Mouse (Mus musculus) left cerebral cortex, adult 8-10 months (tissue): ENCODE measurements at regions not wholly inside any gene's neighbourhood (a gene's known extent, or its start where the extent isn't known, plus 50 kb on each side); places are given as distances from the start of the nearest gene placed in this dataset.
"Not testable (repeated sequence)": the region's sequence is repeated elsewhere in the genome, so short reads cannot be mapped to it uniquely, and the experiment has no call there.

Source experiments
- DNase-seq, 2 experiments: peaks; one replicate each; pipeline ENCODE4 v3.0.0; 2022; ENCODE audit warnings: low spot score in 2 of 2

DNA sequence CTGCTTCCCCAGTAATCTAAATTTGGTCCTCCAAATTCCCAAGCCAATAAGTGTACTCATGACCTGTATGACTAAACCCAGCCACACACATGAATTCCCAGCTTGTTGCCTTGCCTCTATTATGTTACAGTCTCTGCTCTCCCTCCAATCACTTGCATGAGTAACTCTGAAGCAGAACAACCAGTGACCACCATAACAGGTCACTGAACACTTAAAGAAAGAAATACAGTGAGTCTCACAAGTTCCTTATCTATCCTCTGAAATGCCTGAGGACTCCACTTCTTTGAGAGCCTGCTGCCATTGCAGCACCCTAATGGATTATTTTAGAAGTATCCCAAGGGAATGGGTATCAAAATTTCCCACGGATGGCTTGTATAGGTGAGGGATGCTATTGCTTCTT lies 909.7 kb downstream of the Sorcs3 start:
- DNase-seq: no peak

DNA sequence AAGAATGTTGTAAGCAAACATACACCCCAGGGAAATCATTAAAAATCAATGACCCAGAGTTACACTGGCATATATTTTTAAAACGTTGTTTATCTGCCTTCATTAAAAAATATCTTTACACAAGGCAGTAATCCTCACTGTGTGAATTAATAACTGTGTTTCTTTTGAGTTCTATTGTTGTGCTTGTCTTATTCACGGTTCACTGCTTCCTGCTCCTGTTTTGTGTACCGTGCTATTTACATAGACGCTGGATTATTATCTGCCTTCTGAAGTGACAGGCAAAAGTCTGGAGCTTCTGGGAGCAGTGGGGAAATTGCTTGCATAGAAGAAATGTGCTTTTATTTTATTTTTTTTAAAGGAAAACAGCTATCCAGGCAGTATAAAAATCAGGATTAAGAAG lies 925.8 kb downstream of the Sorcs3 start:
- DNase-seq: no peak

- no peak for DNase-seq
Observed at GRCm38 (mm10) chr19:49172078-49172477, 966.3 kb downstream of the Sorcs3 start.

GRCm38 (mm10) chr19:49207971-49208370 lies 1002.1 kb downstream of the Sorcs3 start:
- DNase-seq: no peak

DNA sequence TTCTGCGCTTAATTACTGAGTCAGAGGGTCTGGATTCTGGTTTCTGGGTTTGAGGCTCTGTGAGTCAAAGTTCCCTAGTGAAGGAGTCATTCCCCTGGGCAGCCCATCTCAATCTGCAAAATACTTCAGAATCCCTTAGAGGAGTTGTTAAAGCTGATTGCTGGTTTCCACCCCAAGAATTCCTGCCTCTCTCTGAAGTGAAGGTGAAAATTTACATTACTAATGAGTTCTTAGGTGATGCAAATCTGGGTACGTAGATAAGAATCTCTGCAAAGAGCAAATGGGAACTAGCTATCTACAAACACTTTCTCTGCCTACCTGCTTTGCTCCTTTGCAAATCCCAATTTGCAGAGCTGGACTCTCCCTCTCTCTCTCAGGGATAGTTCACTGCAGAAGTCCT lies 1036.8 kb downstream of the Sorcs3 start:
- no peak for DNase-seq

DNA sequence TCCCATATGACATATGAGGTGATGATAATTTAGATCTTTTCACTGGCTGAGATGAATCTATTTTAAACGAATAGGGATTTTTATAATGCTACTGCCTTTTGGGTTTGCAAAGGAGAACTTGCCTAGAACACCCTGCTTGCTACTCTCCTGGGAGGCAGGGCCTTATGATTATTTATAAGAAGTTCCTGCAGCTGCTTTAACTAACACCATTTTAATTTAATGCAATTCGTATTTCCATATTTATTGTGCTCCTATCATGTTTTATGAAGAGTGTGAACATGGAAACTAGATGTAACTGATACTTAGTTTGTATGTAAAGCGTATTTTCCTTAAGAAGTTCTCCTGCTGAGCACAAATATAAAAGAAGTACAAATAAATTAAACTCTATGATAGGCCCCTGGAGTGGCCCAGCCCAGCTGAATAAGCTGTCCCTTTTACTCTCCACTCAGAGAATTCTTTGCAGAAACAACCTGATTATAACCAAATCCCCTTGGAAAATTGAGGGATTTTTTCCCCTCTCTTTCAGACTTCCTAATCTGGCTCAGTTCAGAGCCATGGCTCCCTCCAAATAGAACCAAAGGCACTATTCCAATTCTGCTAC lies 1039.4 kb downstream of the Sorcs3 start:
- DNase-seq: no peak

- no peak for DNase-seq
Observed at GRCm38 (mm10) chr19:49264616-49265015, 1058.8 kb downstream of the Sorcs3 start.

DNA sequence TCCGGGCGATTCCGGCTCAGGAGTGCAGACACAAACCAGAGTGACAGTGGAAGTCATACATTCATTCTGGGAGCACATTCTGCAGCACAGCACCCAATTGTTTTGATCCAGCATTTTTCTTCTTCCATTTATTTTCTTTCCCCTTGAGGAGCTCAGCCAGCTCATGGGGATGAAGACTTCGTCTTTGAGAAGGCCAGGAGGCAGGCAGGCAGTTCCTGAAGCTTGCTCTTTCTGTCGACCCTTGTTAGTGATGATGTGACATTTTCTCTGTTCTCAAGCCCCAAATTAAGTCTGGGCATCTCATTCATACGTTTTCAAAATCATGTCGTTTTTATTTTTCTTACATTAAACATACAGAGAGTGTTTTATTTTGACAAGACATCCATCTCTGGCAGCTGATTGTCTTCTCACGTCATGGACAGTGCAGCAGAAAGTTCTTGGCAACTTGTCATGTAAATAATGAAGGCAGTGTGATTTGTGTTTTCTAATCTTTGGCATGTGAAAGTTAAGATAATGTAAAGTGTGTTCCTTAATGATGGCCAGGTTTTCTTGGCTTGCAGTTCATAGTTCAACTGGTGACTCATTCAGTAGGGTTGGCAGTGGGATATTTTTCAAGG lies 1062.1 kb downstream of the Sorcs3 start:
- no peak for DNase-seq

- peak in 1 of 2 experiments; percentile 11 for DNase-seq
Observed at GRCm38 (mm10) chr19:49282626-49283261, 1076.9 kb downstream of the Sorcs3 start.

- no peak for DNase-seq
Observed at GRCm38 (mm10) chr19:49294980-49295379, 1089.2 kb downstream of the Sorcs3 start.

DNA sequence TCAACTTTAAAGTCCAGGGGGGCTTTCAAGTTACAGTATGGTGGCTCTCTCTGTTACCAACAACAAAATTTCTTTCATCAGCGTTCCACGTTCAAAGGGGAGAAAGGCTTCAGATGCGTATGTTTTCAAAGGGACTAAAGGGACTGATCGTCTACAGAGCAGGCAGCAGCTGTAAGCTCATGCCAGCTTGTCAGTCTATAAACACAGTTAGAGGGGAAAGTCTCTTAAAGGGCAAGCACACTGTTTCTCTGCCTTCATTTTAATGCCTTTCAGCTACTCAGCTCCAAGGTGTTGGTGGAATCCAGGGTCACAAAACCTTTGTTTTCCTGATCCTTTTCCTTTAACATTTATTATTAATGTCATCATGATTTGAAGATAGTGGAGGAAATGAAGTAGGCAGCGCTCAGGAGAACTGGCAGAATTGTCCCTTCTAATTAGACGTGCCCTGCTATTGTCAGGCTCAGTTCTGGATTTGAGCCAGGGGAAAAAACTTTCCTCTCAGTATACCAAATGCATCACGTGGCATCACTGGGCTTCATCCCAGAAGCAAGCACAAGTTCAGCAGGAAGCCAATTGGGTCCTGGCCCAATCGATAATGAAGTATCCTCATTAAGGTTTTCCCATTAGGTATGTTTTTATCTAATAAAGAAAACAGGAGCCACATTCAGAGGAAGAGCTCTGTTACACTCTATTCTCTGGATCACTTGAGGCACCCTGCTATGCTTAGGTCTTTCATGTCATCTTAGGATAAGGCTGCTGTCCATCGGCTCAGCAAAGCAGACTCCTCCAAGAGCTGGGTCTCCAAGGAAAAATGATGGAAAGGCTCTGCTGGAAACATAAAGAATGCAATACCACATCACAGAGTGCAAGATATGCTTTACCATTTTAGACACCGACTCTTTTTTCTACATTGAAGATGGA lies 1093.8 kb downstream of the Sorcs3 start:
- DNase-seq: peak in 1 of 2 experiments; percentile 22

- no peak for DNase-seq
Observed at GRCm38 (mm10) chr19:49301364-49302091, 1095.7 kb downstream of the Sorcs3 start.

DNA sequence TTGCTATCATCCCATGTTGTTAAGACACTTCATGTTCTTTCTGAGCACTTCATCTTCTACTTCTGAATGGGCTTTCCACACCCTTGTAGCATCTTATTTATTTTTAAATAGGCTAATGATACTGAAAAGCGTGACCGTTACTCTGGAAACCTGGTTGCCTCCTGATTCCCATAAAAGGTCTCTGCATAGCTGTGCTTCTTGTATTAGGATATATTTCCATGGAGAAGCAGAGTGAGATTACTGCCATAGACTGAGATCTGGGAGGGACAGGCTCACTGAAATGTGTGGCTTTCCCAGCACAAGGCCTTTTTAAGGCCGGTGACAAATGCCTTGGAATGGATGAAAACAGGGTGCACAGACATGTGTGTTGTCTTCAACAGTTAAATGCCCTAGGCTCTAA lies 1100.0 kb downstream of the Sorcs3 start:
- DNase-seq: no peak

DNA sequence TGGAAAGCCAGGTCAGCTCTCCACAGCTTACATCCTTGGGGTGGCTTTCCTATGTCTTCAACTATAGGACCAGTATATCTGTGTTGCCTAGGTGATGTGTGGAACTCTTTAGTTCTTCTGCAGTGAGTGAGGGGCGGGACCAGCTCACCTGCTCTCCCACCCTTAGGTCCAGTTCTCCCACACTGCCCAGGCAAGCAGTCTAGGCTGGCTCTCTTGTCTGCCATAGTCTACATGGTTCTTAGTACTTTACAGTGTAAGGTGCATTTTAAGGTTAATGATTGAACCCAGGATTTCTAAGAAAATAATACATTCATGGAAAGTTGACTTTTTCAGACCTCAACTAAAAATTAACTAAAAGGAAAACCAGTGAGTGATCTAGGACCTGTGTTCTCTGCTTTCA lies 1108.4 kb downstream of the Sorcs3 start:
- no peak for DNase-seq

- peak in 1 of 2 experiments; percentile 36 for DNase-seq
Observed at GRCm38 (mm10) chr19:49359642-49360041, 1153.8 kb downstream of the Sorcs3 start.

DNA sequence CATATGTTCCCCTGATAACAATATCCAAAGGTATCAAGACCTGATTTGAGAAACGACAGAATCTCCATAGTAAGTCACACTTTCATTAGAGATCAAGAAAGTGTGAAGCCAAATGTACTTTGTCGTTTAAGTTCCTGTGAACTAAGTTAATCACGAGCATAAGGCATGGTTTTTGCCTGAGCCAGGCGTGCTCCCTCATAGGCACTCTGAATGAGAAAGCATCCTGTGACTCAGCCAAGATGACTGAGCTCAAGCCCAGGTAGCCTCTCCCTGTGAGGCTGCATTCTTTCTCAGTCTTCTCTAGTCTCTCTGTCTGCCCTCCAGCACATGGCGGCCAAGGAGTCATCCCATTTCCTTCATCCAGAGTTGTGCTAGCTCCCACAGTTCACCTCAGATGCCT lies 1154.9 kb downstream of the Sorcs3 start:
- no peak for DNase-seq

- DNase-seq: not testable (repeated sequence)
Observed at GRCm38 (mm10) chr19:49361116-49361515, 1155.3 kb downstream of the Sorcs3 start.

DNA sequence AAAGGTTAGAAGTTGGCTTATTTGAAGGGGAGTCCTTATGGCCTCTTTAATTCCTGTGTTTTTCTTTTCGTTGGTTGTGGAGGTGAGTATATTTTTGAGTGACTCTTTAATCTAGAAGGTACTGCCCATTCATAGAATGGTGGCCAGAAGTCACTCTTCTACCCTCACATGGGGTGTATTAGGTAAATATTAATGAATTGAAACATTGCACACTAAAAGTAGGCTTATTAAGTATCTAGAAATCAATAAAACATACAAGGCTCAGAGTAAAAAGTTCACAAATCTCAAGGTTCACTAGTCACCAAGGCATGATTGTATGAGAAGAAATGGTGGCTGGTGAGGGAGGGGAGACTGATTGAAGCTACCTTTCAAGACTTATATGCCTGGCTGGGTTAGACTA lies 1167.1 kb downstream of the Sorcs3 start:
- DNase-seq: no peak

DNA sequence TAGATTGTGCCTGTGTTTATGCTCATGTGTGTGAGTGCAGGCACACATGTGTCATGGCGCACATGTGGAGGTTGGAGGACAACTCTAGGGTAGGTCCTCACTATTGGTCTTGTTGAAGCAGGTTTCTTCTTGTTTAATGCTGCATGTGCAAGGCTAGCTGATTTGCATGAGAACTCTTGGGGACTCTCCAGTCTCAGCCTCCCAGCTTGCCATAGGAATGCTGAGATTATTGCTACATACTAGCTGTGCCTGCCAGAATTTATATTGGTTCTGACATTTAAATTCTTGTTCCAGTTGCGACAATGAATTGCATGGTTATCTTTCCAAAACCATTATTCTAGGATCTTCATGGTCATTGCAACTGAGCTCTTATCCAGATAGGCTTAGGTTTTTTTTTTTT lies 1168.5 kb downstream of the Sorcs3 start:
- DNase-seq: peak in 1 of 2 experiments; percentile 11

DNA sequence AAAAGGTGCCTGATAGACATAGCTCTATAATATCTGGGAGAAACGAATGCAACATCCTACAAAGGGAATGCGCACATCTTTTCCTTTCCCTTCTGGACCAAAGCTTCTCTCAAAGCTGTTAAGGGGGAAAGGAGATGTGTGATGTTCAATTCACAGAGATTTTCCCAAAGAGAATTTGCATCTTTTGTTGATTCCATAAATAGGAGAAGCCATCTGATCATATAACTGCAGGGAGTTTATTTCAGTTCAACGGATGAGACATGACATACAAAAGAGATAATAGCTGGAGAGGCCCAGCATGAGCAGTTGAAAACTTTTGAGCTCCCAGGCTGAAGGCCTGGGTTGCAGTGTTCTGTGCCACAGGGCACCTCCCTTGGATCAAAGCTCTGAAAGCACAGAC lies 1169.1 kb downstream of the Sorcs3 start:
- DNase-seq: no peak
